Mouse (Mus musculus) megakaryocyte, embryonic 14.5 days (primary cell): ENCODE measurements at regions not wholly inside any gene's neighbourhood (a gene's known extent, or its start where the extent isn't known, plus 50 kb on each side); places are given as distances from the start of the nearest gene placed in this dataset.

ENCODE experiments used
- FLI1 ChIP-seq: IDR thresholded peaks from 2 replicates; pipeline ENCODE4 v1.6.1; 2012; ENCODE audit warnings: low read length, inconsistent platforms, mixed read lengths
- GATA1 ChIP-seq: IDR thresholded peaks from 3 replicates; pipeline ENCODE4 v1.6.1; 2012; ENCODE audit warnings: mixed read lengths, low read length, inconsistent platforms, borderline replicate concordance

DNA sequence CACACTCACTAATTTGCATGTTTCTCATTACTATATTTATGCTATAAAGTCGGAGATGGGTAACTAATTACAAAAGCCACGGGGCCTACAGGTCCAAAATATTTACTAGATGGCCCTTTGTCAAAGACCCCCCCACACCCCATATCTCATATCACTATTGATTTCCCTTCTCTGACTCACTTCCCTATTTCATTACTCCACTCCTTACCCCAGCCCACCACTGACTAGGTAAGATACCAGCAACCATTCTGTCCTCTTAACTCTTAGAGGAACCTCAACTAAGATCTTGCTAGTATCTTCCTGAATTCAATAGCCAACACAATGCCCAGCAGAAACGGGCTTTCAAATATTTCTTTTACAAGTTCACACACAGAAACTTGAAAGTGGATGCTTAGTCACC is 187.1 kb upstream of the Cpeb2 start:
- no peak for TF ChIP-seq FLI1
- no peak for TF ChIP-seq GATA1
